Mouse (Mus musculus): Measurements from ENCODE around the gene Scn2b.

The Scn2b gene

GRCm38 (mm10) chr9:45119316-45119953 is 1.9 kb downstream of the Scn2b start:
- no peak for DNase-seq (ENCODE audit: low read depth in 2 of 2, low spot score in 2 of 2)

- DNase-seq (ENCODE audit: low read depth in 2 of 2, low spot score in 2 of 2), result no peak
Measured at GRCm38 (mm10) chr9:45119954-45120530, 2.5 kb downstream of the Scn2b start.

GRCm38 (mm10) chr9:45120567-45120966 is 3.0 kb downstream of the Scn2b start:
- no peak for DNase-seq (ENCODE audit: low read depth in 2 of 2, low spot score in 2 of 2)

GRCm38 (mm10) chr9:45121001-45121400 is 3.4 kb downstream of the Scn2b start:
- DNase-seq (ENCODE audit: low read depth in 2 of 2, low spot score in 2 of 2), result no peak

- peak; percentile 71 to 81 for DNase-seq (ENCODE audit: low read depth in 2 of 2, low spot score in 2 of 2)
Measured at GRCm38 (mm10) chr9:45121769-45122168, 4.2 kb downstream of the Scn2b start.

- peak; percentile 48 to 53 for DNase-seq (ENCODE audit: low read depth in 2 of 2, low spot score in 2 of 2)
Measured at GRCm38 (mm10) chr9:45122209-45122761, 4.7 kb downstream of the Scn2b start.

- no peak for DNase-seq (ENCODE audit: low read depth in 2 of 2, low spot score in 2 of 2)
Measured at GRCm38 (mm10) chr9:45125211-45125610, 7.6 kb downstream of the Scn2b start.

GRCm38 (mm10) chr9:45126941-45127340 is 9.4 kb downstream of the Scn2b start:
- DNase-seq (ENCODE audit: low read depth in 2 of 2, low spot score in 2 of 2), result peak in 1 of 2 experiments; percentile 48

GRCm38 (mm10) chr9:45130119-45130518 is 12.5 kb downstream of the Scn2b start:
- DNase-seq (ENCODE audit: low read depth in 2 of 2, low spot score in 2 of 2), result no peak

GRCm38 (mm10) chr9:45133484-45134310 is 16.1 kb downstream of the Scn2b start:
- peak; percentile 58 to 72 for DNase-seq (ENCODE audit: low read depth in 2 of 2, low spot score in 2 of 2)

- DNase-seq (ENCODE audit: low read depth in 2 of 2, low spot score in 2 of 2), result no peak
Measured at GRCm38 (mm10) chr9:45136442-45137169, 19.0 kb downstream of the Scn2b start.

GRCm38 (mm10) chr9:45138191-45139032 is 20.8 kb downstream of the Scn2b start, which contains the start of gene Scn4b:
Gene Scn4b (plus strand): TSS chr9:45138395.
- DNase-seq (ENCODE audit: low read depth in 2 of 2, low spot score in 2 of 2), result peak in 1 of 2 experiments; percentile 41

GRCm38 (mm10) chr9:45139082-45139481 is 21.5 kb downstream of the Scn2b start:
- DNase-seq (ENCODE audit: low read depth in 2 of 2, low spot score in 2 of 2), result no peak

GRCm38 (mm10) chr9:45140945-45141344 is 23.4 kb downstream of the Scn2b start:
- DNase-seq (ENCODE audit: low read depth in 2 of 2, low spot score in 2 of 2), result no peak

- DNase-seq (ENCODE audit: low read depth in 2 of 2, low spot score in 2 of 2), result no peak
Measured at GRCm38 (mm10) chr9:45142686-45143085, 25.1 kb downstream of the Scn2b start.

- DNase-seq (ENCODE audit: low read depth in 2 of 2, low spot score in 2 of 2), result no peak
Measured at GRCm38 (mm10) chr9:45145533-45146266, 28.1 kb downstream of the Scn2b start.

- DNase-seq (ENCODE audit: low read depth in 2 of 2, low spot score in 2 of 2), result peak; percentile 70 to 83
Measured at GRCm38 (mm10) chr9:45146267-45146597, 28.6 kb downstream of the Scn2b start.

GRCm38 (mm10) chr9:45150933-45151332 is 33.4 kb downstream of the Scn2b start:
- no peak for DNase-seq (ENCODE audit: low read depth in 2 of 2, low spot score in 2 of 2)

GRCm38 (mm10) chr9:45153361-45153760 is 35.8 kb downstream of the Scn2b start:
- DNase-seq (ENCODE audit: low read depth in 2 of 2, low spot score in 2 of 2), result peak in 1 of 2 experiments; percentile 11

- no peak for DNase-seq (ENCODE audit: low read depth in 2 of 2, low spot score in 2 of 2)
Measured at GRCm38 (mm10) chr9:45167903-45168302, 50.3 kb downstream of the Scn2b start.
